Mouse (Mus musculus) cerebellum, adult 2 months (tissue): ENCODE measurements around the gene 6820408C15Rik.

Experiments used
- CTCF ChIP-seq: fragments of 200-500 bp; IDR thresholded peaks from 2 replicates; pipeline ENCODE4 v1.5.1; 2011; ENCODE audit warnings: low read depth, mild to moderate bottlenecking, control low read depth, low read length, moderate library complexity, borderline replicate concordance; ENCODE audit not compliant: insufficient read depth
- POLR2A ChIP-seq: fragments of 200-500 bp; IDR thresholded peaks from 2 replicates; pipeline ENCODE4 v1.6.1; 2011; ENCODE audit warnings: low read length, control low read depth, borderline replicate concordance; ENCODE audit not compliant: insufficient read depth

DNA sequence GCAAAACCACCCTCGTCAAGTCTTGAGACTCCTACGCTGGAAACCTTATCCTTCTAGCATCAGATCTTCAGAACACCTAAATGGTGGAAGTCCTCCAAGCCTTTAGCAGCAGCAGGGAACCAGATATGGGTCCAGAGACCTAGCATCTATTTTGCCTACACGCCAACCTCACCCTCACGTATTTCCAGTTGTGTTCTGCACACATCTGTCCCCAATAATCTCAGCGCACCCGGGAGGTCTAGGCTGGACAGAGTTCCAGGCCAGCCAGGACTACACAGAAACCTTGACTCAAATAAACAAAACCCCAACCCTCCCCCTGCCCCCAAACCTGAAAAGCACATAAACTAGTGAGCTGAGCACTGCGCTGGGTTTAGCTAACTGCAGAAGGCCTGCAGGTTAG is 3.9 kb upstream of the 6820408C15Rik start:
- TF ChIP-seq CTCF = no peak
- TF ChIP-seq POLR2A = no peak
